Mouse (Mus musculus) limb, embryonic 14.5 days (tissue): Measurements from ENCODE around the gene Sp8. TPM values are rescaled to one million over a fixed set of nuclear protein-coding genes. Genes with fewer than 3 reads are reported as not detected.

ENCODE experiments used
- ATAC-seq: fragments of 200-750 bp; cut with Nextera tagmentation; 2 replicates; pipeline ENCODE4 v1.8.0; 2017; ENCODE audit warnings: low read depth, moderate number of reproducible peaks, moderate TSS enrichment; ENCODE audit not compliant: low FRiP score
- DNase-seq: peaks from one replicate; pipeline ENCODE4 v3.0.0-alpha.2; 2015; ENCODE audit warnings: low spot score
- H3K27ac ChIP-seq: fragments of 300-500 bp; sonication (generic); replicated peaks from 2 replicates; pipeline ENCODE4 v1.5.1; 2014; ENCODE audit warnings: low read depth, mild to moderate bottlenecking, low read length, moderate library complexity, mixed read lengths
- H3K27me3 ChIP-seq: fragments of 300-500 bp; sonication (generic); 2 replicates; pipeline ENCODE4 v1.6.1; 2014; ENCODE audit warnings: low read length, mixed read lengths; ENCODE audit not compliant: control insufficient read depth, insufficient read depth
- H3K36me3 ChIP-seq: fragments of 300-500 bp; sonication (generic); 2 replicates; pipeline ENCODE4 v1.6.1; 2014; ENCODE audit warnings: mild to moderate bottlenecking, low read length, moderate library complexity, mixed read lengths; ENCODE audit not compliant: control insufficient read depth, insufficient read depth
- H3K4me1 ChIP-seq: fragments of 300-500 bp; sonication (generic); 2 replicates; pipeline ENCODE4 v1.6.1; 2014; ENCODE audit warnings: antibody characterized with exemption, low read length, mixed read lengths; ENCODE audit not compliant: control insufficient read depth, insufficient read depth
- H3K4me2 ChIP-seq: fragments of 300-500 bp; sonication (generic); replicated peaks from 2 replicates; pipeline ENCODE4 v1.6.1; 2014; ENCODE audit warnings: low read depth, mild to moderate bottlenecking, low read length, moderate library complexity; ENCODE audit not compliant: severe bottlenecking
- H3K4me3 ChIP-seq: fragments of 300-500 bp; sonication (generic); replicated peaks from 2 replicates; pipeline ENCODE4 v1.5.1; 2014; ENCODE audit warnings: low read length
- H3K9ac ChIP-seq: fragments of 300-500 bp; sonication (generic); 2 replicates; pipeline ENCODE4 v1.6.1; 2014; ENCODE audit warnings: mild to moderate bottlenecking, low read depth, low read length, moderate library complexity; ENCODE audit not compliant: severe bottlenecking
- H3K9me3 ChIP-seq: fragments of 300-500 bp; sonication (generic); 2 replicates; pipeline ENCODE4 v1.6.1; 2016; ENCODE audit warnings: low read length; ENCODE audit not compliant: control insufficient read depth
- POLR2A ChIP-seq: fragments of 200-500 bp; IDR thresholded peaks from 2 replicates; pipeline ENCODE4 v1.8.0; 2012; ENCODE audit warnings: inconsistent platforms, mild to moderate bottlenecking, moderate library complexity, borderline replicate concordance; ENCODE audit not compliant: insufficient read depth, insufficient read length; ENCODE audit errors: extremely low read depth
- WGBS: fragments of 180-500 bp; shearing (Covaris S2); extraction: QIAGEN DNeasy Blood & Tissue Kit; methylation state at CpG from one replicate; pipeline ENCODE4 v1.1.7; 2014; 5-methylcytosine and 5-hydroxymethylcytosine counted together
- polyA plus RNA-seq, 2 experiments: library from polyadenylated mRNA; depleted of rRNA in 1 of 2; stranded (reverse) in 1 of 2; unstranded in 1 of 2; fragments of >200 nt; fragmentation: Nextera tagmentation in 1 of 2; extraction: Ambion mirVana in 1 of 2; gene quantifications; 2 replicates each; pipeline versions ENCODE4 v1.2.1 to v1.2.3; 2012 to 2014

Sp8 gene
- polyA plus RNA-seq, 2 experiments: 1.7 to 3.8 TPM

DNA sequence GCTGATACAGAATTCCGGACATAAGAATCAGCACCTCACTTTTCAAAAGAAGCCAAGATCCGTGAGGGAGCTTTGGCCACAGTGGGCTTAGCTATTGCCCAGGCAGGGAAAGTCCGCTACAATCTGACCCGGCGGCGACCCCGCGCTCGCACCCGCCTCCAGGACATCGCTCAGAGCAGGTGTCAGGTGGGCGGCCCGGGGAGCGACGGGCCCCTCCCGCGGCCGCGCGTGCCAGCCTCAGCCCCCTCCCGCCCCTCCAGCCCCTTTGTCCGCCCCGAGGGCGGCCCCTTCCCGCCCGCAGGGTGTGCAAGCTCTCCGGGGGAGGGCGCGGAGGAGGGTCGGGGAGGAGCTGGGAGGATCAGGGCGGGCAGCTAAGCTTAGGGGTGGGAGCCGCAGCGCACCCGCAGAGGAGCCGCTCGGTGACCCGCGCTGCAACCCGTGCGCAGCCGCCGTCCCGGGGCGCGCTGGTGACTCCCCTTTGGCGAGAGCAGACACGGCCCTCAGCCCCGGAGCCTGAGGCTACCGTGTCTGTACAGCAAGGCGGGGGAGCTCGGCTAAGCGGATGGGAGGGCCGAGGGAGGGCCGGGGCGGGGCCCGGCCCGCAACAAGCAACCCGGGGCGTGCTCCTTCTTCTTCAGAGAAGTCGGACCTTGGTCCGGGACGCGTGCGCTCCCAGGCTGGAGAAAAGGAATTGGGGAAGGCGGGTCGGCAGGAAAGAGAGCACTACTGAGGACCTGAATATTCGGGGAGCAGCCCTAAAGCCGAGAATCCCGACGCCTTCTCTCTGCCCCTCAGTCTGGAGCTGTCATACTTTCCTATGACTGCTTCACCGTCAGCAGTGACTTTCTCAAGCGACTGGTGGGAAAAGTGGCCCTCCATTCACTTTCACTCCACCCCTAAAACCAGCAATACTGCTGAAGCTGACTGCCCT, 9.5 kb upstream of the Sp8 start:
- Histone ChIP-seq H3K27me3 (peaks cover 58% of the 10 kb centered on the region), H3K9me3 (no peaks in the 10 kb centered on the region)

DNA sequence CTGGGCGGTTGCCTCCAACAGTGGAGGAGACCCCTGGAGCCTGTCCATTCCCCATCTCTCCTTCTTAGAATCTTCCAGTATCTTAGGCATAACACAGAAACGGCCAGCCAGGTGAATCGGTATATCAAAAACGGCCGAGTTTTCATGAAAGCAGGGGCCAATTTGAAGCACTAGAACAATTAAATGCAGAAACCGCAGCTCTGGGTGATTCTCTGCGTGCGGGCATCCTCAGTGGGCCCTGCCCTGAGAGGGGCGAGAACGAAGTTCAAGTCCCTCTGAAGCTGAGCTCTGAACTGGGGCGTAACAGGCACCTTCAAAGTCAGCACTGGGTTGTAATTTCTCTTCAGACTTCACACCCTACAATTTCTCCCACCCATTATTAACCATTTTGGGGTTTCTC, 8.8 kb upstream of the Sp8 start:
- Histone ChIP-seq H3K4me2 (peak overlapping the region; percentile 87), H3K9me3 (no peaks in the 10 kb centered on the region), H3K4me1 (no peaks in the 10 kb centered on the region), H3K27me3 (peaks cover 58% of the 10 kb centered on the region), H3K9ac (no peak overlapping the region), H3K27ac (no peak overlapping the region), H3K36me3 (no peaks in the 10 kb centered on the region), H3K4me3 (peak overlapping the region; percentile 52)
- 2% methylated on average over 11 of the region's 11 CpGs for WGBS
- DNase-seq (no peak), ATAC-seq (no peak)
- TF ChIP-seq POLR2A: no peak

More for the DNA sequence above, 9.5 kb upstream of the Sp8 start:
- H3K4me1 ChIP-seq: no peaks in the 10 kb centered on the region
- DNase-seq: no peak
- no peak overlapping the region for H3K27ac ChIP-seq
- H3K9ac ChIP-seq: peak overlapping the region; percentile 32; the same call in 1 of the 2 replicates
- H3K4me3 ChIP-seq: peak overlapping the region; percentile 52
- no peaks in the 10 kb centered on the region for H3K36me3 ChIP-seq
- peak overlapping the region; percentile 87 for H3K4me2 ChIP-seq
- no peak for TF ChIP-seq POLR2A
- WGBS: 1% methylated on average over 44 of the region's 72 CpGs
- peak; percentile 69 for ATAC-seq

GRCm38 (mm10) chr12:118838260-118838659, 7.9 kb upstream of the Sp8 start:
- Histone ChIP-seq H3K9ac (no peak overlapping the region), H3K4me1 (no peaks in the 10 kb centered on the region; the same call in 1 of the 2 replicates), H3K4me2 (no peak overlapping the region), H3K36me3 (no peaks in the 10 kb centered on the region), H3K27ac (no peak overlapping the region), H3K9me3 (no peaks in the 10 kb centered on the region), H3K27me3 (peaks cover 67% of the 10 kb centered on the region), H3K4me3 (no peak overlapping the region)
- DNase-seq (no peak), ATAC-seq (no peak)
- no peak for TF ChIP-seq POLR2A
- 6% methylated on average over 2 of the region's 2 CpGs for WGBS

DNA sequence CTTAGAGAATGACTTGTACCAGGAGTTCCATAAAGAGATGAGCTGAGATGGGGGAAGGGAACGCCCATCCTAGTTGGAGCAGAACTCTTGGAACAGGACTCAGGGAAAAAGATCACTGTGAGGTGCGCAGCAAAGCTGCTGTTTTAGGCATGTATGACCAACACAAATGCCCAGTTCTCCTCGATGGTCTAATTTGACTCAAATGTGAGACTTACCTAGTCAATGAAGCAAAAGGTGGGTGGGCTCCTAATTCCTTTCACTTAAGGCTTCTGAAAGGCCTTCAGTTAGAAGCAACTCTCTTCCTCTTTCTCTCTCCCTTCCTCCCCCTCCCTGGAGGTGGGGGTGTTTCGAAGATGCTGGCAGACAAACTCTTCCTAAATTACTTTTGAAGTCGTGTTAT, 6.7 kb upstream of the Sp8 start:
- Histone ChIP-seq H3K9me3 (no peaks in the 10 kb centered on the region), H3K4me2 (no peak overlapping the region), H3K27me3 (peaks cover 78% of the 10 kb centered on the region), H3K27ac (no peak overlapping the region), H3K4me1 (no peaks in the 10 kb centered on the region; the same call in 1 of the 2 replicates), H3K36me3 (no peaks in the 10 kb centered on the region), H3K4me3 (no peak overlapping the region), H3K9ac (no peak overlapping the region)
- TF ChIP-seq POLR2A: no peak
- no peak for DNase-seq
- no peak for ATAC-seq
- 15% methylated on average over 5 of the region's 5 CpGs for WGBS

- ATAC-seq (no peak), DNase-seq (no peak)
- Histone ChIP-seq H3K9me3 (no peaks in the 10 kb centered on the region), H3K4me1 (no peaks in the 10 kb centered on the region; the same call in 1 of the 2 replicates), H3K4me3 (no peak overlapping the region), H3K27me3 (peaks cover 87% of the 10 kb centered on the region), H3K27ac (no peak overlapping the region), H3K9ac (no peak overlapping the region), H3K36me3 (no peaks in the 10 kb centered on the region), H3K4me2 (no peak overlapping the region)
- WGBS: 1% methylated on average over 15 of the region's 15 CpGs
- no peak for TF ChIP-seq POLR2A
Observed at GRCm38 (mm10) chr12:118840301-118840700, 5.8 kb upstream of the Sp8 start.
